Mouse (Mus musculus) G1E (cell line): ENCODE data around the gene Luzp1.

Source experiments
- CTCF ChIP-seq: IDR thresholded peaks from 2 replicates; pipeline ENCODE4 v1.5.1; 2012; ENCODE audit warnings: low read depth, low read length, inconsistent platforms, mixed read lengths
- GATA1 ChIP-seq: IDR thresholded peaks from 2 replicates; pipeline ENCODE4 v1.6.1; 2012; ENCODE audit warnings: borderline replicate concordance, low read length, inconsistent platforms, mixed read lengths
- GATA2 ChIP-seq: IDR thresholded peaks from 2 replicates; pipeline ENCODE4 v1.6.1; 2012; ENCODE audit warnings: low read depth, low read length, inconsistent platforms, borderline replicate concordance
- TAL1 ChIP-seq: conservative IDR thresholded peaks from 2 replicates; pipeline ENCODE4 v1.6.1; 2012; ENCODE audit warnings: low read depth, low read length, inconsistent platforms, mixed read lengths

DNA sequence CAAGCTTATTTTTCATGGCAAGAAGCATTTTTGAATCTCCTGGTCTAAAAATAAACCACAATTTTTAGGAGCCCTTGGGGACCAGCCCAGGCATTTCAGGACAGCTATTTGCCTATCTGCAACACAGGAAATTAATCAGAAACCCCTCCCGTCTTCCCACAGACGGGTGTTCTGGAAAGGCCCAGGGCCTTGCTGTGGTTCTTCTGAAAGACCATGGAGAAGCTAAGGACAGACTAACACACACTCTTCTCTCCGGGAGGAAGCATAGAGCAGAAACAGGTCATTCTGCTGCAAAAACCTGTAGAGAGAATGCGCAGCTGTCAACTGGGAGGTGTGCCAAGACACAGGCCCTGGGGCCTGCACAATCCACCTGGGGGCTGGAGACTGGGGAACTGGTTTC lies 3.3 kb upstream of the Luzp1 start:
- TF ChIP-seq CTCF (no peak), TAL1 (no peak), GATA1 (no peak), GATA2 (no peak)
